Mouse (Mus musculus) olfactory bulb, adult 2 months (tissue): Measurements from ENCODE around the gene Vstm2l.

Source experiments
- CTCF ChIP-seq: fragments of 200-500 bp; IDR thresholded peaks from 2 replicates; pipeline ENCODE4 v1.5.1; 2012; ENCODE audit warnings: low read depth, mild to moderate bottlenecking, low read length, moderate library complexity; ENCODE audit not compliant: insufficient read depth
- POLR2A ChIP-seq: fragments of 200-500 bp; IDR thresholded peaks from 2 replicates; pipeline ENCODE4 v1.6.1; 2012; ENCODE audit warnings: mild to moderate bottlenecking, low read depth, low read length, moderate library complexity; ENCODE audit not compliant: insufficient read depth

DNA sequence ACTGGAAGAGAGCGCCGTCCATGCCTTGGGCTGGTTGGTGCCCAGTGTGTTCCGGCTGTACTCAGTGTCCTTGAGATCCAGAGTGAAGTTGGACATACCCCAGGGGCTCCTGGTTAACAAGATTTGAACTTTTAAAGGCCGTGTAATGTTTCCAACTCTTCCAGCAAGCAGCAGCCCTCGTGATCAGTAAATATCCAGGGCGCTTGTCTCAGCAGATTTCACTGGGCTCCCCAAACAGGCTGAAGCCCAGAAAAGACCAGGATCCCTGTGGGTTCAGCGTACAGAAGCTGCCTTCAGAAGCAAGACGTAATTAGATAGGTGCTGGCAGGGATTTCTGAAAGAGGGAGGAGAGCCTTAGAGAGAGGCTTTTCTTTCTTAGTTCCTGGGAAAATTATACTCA is 39.3 kb upstream of the Vstm2l start:
- TF ChIP-seq CTCF (no peak), POLR2A (no peak)
